Mouse (Mus musculus) intestine, embryonic 14.5 days (tissue): Measurements from ENCODE around the gene Gse1. TPM values are rescaled to one million over a fixed set of nuclear protein-coding genes. Genes with fewer than 3 reads are reported as not detected.
A peak's percentile ranks its signal among the peaks of the same experiment; 100 is the strongest.

ENCODE experiments used
- ATAC-seq: fragments of 200-750 bp; cut with Nextera tagmentation; replicated peaks from 2 replicates; pipeline ENCODE4 v1.8.0; 2017; ENCODE audit warnings: low read depth, moderate number of reproducible peaks, moderate TSS enrichment, moderate library complexity; ENCODE audit not compliant: low FRiP score, low TSS enrichment
- DNase-seq: peaks from one replicate; pipeline ENCODE4 v3.0.0-alpha.2; 2018; ENCODE audit warnings: low spot score
- H3K27ac ChIP-seq: fragments of 300-500 bp; sonication (generic); 2 replicates; pipeline ENCODE4 v1.5.1; 2014; ENCODE audit warnings: low read depth, mild to moderate bottlenecking, control low read depth
- H3K27me3 ChIP-seq: fragments of 300-500 bp; sonication (generic); replicated peaks from 2 replicates; pipeline ENCODE4 v1.6.1; 2014; ENCODE audit warnings: low read length, control low read depth; ENCODE audit not compliant: control insufficient read depth, insufficient read depth
- H3K36me3 ChIP-seq: fragments of 300-500 bp; sonication (generic); 2 replicates; pipeline ENCODE4 v1.6.1; 2014; ENCODE audit warnings: low read length, control low read depth; ENCODE audit not compliant: control insufficient read depth, insufficient read depth
- H3K4me1 ChIP-seq: fragments of 300-500 bp; sonication (generic); replicated peaks from 2 replicates; pipeline ENCODE4 v1.6.1; 2014; ENCODE audit warnings: low read length, control low read depth, mixed read lengths; ENCODE audit not compliant: control insufficient read depth, insufficient read depth
- H3K4me2 ChIP-seq: fragments of 300-500 bp; sonication (generic); 2 replicates; pipeline ENCODE4 v1.6.1; 2014; ENCODE audit warnings: low read length
- H3K4me3 ChIP-seq: fragments of 300-500 bp; sonication (generic); 2 replicates; pipeline ENCODE4 v1.5.1; 2014; ENCODE audit warnings: low read depth, low read length, control low read depth, mixed read lengths
- H3K9ac ChIP-seq: fragments of 300-500 bp; sonication (generic); 2 replicates; pipeline ENCODE4 v1.6.1; 2014; ENCODE audit warnings: mild to moderate bottlenecking, low read length
- H3K9me3 ChIP-seq: fragments of 300-500 bp; sonication (generic); 2 replicates; pipeline ENCODE4 v1.6.1; 2016; ENCODE audit warnings: low read length, control low read depth; ENCODE audit not compliant: control insufficient read depth
- WGBS: fragments of 180-500 bp; shearing (Covaris S2); extraction: QIAGEN DNeasy Blood & Tissue Kit; methylation state at CpG from one replicate; pipeline ENCODE4 v1.1.7; 2014; 5-methylcytosine and 5-hydroxymethylcytosine counted together
- polyA plus RNA-seq: library from polyadenylated mRNA; unstranded; fragments of >200 nt; fragmentation: Nextera tagmentation; extraction: Ambion mirVana; gene quantifications from 2 replicates; pipeline ENCODE4 v1.2.1, GENCODE M21; 2014

Gse1 gene
- polyA plus RNA-seq, 1 experiment from 2014 or later = 13.3 TPM

GRCm38 (mm10) chr8:120229574-120229916, 1.3 kb downstream of the Gse1 start:
- Histone ChIP-seq H3K27ac (no peak overlapping the region), H3K27me3 (no peaks in the 10 kb centered on the region), H3K9ac (peak overlapping the region; percentile 56), H3K9me3 (no peaks in the 10 kb centered on the region), H3K36me3 (no peaks in the 10 kb centered on the region), H3K4me2 (peak overlapping the region; percentile 78), H3K4me1 (peaks cover 81% of the 10 kb centered on the region), H3K4me3 (peak overlapping the region; percentile 59)
- DNase-seq (peak; percentile 79), ATAC-seq (no peak)
- under 1% methylated on average over 22 of the region's 22 CpGs for WGBS

- DNase-seq (peak; percentile 66), ATAC-seq (no peak)
- H3K4me3 ChIP-seq = peak overlapping the region; percentile 59
- no peaks in the 10 kb centered on the region for H3K27me3 ChIP-seq
- 19% methylated on average over 22 of the region's 22 CpGs for WGBS
- peak overlapping the region; percentile 56 for H3K9ac ChIP-seq
- H3K4me2 ChIP-seq = peak overlapping the region; percentile 78
- 0 out of 2 replicates have a peak, but pooled peaks cover under 1% of the 10 kb centered on the region for H3K36me3 ChIP-seq
- H3K27ac ChIP-seq = no peak overlapping the region
- no peaks in the 10 kb centered on the region for H3K9me3 ChIP-seq
- H3K4me1 ChIP-seq = peaks cover 80% of the 10 kb centered on the region
These were observed 1.8 kb downstream of the Gse1 start for GRCm38 (mm10) chr8:120230081-120230480.

- Histone ChIP-seq H3K4me2 (peak overlapping the region; percentile 78), H3K4me3 (peak overlapping the region; percentile 59), H3K27ac (no peak overlapping the region), H3K9me3 (no peaks in the 10 kb centered on the region), H3K4me1 (peaks cover 76% of the 10 kb centered on the region), H3K27me3 (no peaks in the 10 kb centered on the region), H3K9ac (peak overlapping the region; percentile 56; the same call in 1 of the 2 replicates), H3K36me3 (0 out of 2 replicates have a peak, but pooled peaks cover 7% of the 10 kb centered on the region)
- ATAC-seq (no peak), DNase-seq (no peak)
- WGBS = 30% methylated on average over 18 of the region's 18 CpGs
These were observed 2.7 kb downstream of the Gse1 start for GRCm38 (mm10) chr8:120230715-120231614.

- no peak for ATAC-seq
- no peak overlapping the region for H3K9ac ChIP-seq
- H3K36me3 ChIP-seq = 0 out of 2 replicates have a peak, but pooled peaks cover 7% of the 10 kb centered on the region
- peak overlapping the region; percentile 22 for H3K4me3 ChIP-seq
- peak overlapping the region; percentile 78 for H3K4me2 ChIP-seq
- no peak overlapping the region for H3K27ac ChIP-seq
- H3K4me1 ChIP-seq = peaks cover 67% of the 10 kb centered on the region
- DNase-seq = no peak
- H3K27me3 ChIP-seq = no peaks in the 10 kb centered on the region
- H3K9me3 ChIP-seq = no peaks in the 10 kb centered on the region
- 71% methylated on average over 3 of the region's 3 CpGs for WGBS
These were observed 3.6 kb downstream of the Gse1 start for GRCm38 (mm10) chr8:120231870-120232269.

GRCm38 (mm10) chr8:120232398-120232797, 4.1 kb downstream of the Gse1 start:
- Histone ChIP-seq H3K36me3 (0 out of 2 replicates have a peak, but pooled peaks cover 7% of the 10 kb centered on the region), H3K9me3 (no peaks in the 10 kb centered on the region), H3K4me1 (peaks cover 62% of the 10 kb centered on the region), H3K27me3 (no peaks in the 10 kb centered on the region), H3K4me2 (peak overlapping the region; percentile 78), H3K27ac (no peak overlapping the region), H3K4me3 (peak overlapping the region; percentile 22), H3K9ac (peak overlapping the region; percentile 29; the same call in 1 of the 2 replicates)
- 43% methylated on average over 4 of the region's 4 CpGs for WGBS
- DNase-seq = no peak
- no peak for ATAC-seq

GRCm38 (mm10) chr8:120232913-120233312, 4.7 kb downstream of the Gse1 start:
- peak overlapping the region; percentile 22 for H3K4me3 ChIP-seq
- no peak for ATAC-seq
- 0 out of 2 replicates have a peak, but pooled peaks cover 7% of the 10 kb centered on the region for H3K36me3 ChIP-seq
- H3K4me2 ChIP-seq = peak overlapping the region; percentile 78
- H3K27me3 ChIP-seq = no peaks in the 10 kb centered on the region
- peak; percentile 52 for DNase-seq
- H3K9me3 ChIP-seq = no peaks in the 10 kb centered on the region
- peaks cover 57% of the 10 kb centered on the region for H3K4me1 ChIP-seq
- peak overlapping the region; percentile 29 for H3K9ac ChIP-seq
- H3K27ac ChIP-seq = no peak overlapping the region
- 20% methylated on average over 13 of the region's 13 CpGs for WGBS

- H3K4me2 ChIP-seq = no peak overlapping the region
- no peaks in the 10 kb centered on the region for H3K27me3 ChIP-seq
- peak; percentile 54 for DNase-seq
- H3K36me3 ChIP-seq = 0 out of 2 replicates have a peak, but pooled peaks cover 7% of the 10 kb centered on the region
- H3K9me3 ChIP-seq = no peaks in the 10 kb centered on the region
- peak overlapping the region; percentile 48; the same call in 1 of the 2 replicates for H3K27ac ChIP-seq
- H3K9ac ChIP-seq = no peak overlapping the region
- peaks cover 53% of the 10 kb centered on the region for H3K4me1 ChIP-seq
- no peak for ATAC-seq
- no peak overlapping the region for H3K4me3 ChIP-seq
- 58% methylated on average over 12 of the region's 12 CpGs for WGBS
These were observed 6.2 kb downstream of the Gse1 start for GRCm38 (mm10) chr8:120234457-120234856.

GRCm38 (mm10) chr8:120234866-120235265, 6.6 kb downstream of the Gse1 start:
- Histone ChIP-seq H3K4me3 (no peak overlapping the region), H3K9ac (no peak overlapping the region), H3K27me3 (no peaks in the 10 kb centered on the region), H3K9me3 (no peaks in the 10 kb centered on the region), H3K27ac (peak overlapping the region; percentile 48; the same call in 1 of the 2 replicates), H3K4me1 (peaks cover 49% of the 10 kb centered on the region), H3K36me3 (0 out of 2 replicates have a peak, but pooled peaks cover 7% of the 10 kb centered on the region), H3K4me2 (no peak overlapping the region)
- DNase-seq = no peak
- no peak for ATAC-seq
- 48% methylated on average over 8 of the region's 8 CpGs for WGBS
